Mouse (Mus musculus) hindbrain, embryonic 14.5 days (tissue): ENCODE data around the gene Bank1. TPM values are rescaled to one million over a fixed set of nuclear protein-coding genes. Genes with fewer than 3 reads are reported as not detected.

Source experiments
- ATAC-seq: fragments of 200-750 bp; cut with Nextera tagmentation; 2 replicates; pipeline ENCODE4 v1.8.0; 2017; ENCODE audit warnings: moderate number of reproducible peaks, mild to moderate bottlenecking, moderate TSS enrichment, moderate library complexity; ENCODE audit not compliant: low FRiP score
- DNase-seq: peaks from one replicate; pipeline ENCODE4 v3.0.0-alpha.2; 2015; ENCODE audit warnings: low spot score
- H3K27ac ChIP-seq: fragments of 300-500 bp; sonication (generic); 2 replicates; pipeline ENCODE4 v1.5.1; 2014; ENCODE audit warnings: mild to moderate bottlenecking, moderate library complexity
- H3K27me3 ChIP-seq: fragments of 300-500 bp; sonication (generic); 2 replicates; pipeline ENCODE4 v1.6.1; 2014; ENCODE audit warnings: mild to moderate bottlenecking, low read length, mixed read lengths; ENCODE audit not compliant: control insufficient read depth, insufficient read depth
- H3K36me3 ChIP-seq: fragments of 300-500 bp; sonication (generic); replicated peaks from 2 replicates; pipeline ENCODE4 v1.6.1; 2014; ENCODE audit not compliant: control insufficient read depth, insufficient read depth
- H3K4me1 ChIP-seq: fragments of 300-500 bp; sonication (generic); replicated peaks from 2 replicates; pipeline ENCODE4 v1.6.1; 2014; ENCODE audit warnings: antibody characterized with exemption, low read length, mixed read lengths; ENCODE audit not compliant: control insufficient read depth, insufficient read depth
- H3K4me2 ChIP-seq: fragments of 300-500 bp; sonication (generic); replicated peaks from 2 replicates; pipeline ENCODE4 v1.6.1; 2014; ENCODE audit warnings: mild to moderate bottlenecking, moderate library complexity
- H3K4me3 ChIP-seq: fragments of 300-500 bp; sonication (generic); replicated peaks from 2 replicates; pipeline ENCODE4 v1.5.1; 2014; ENCODE audit warnings: mild to moderate bottlenecking, low read length
- H3K9ac ChIP-seq: fragments of 300-500 bp; sonication (generic); 2 replicates; pipeline ENCODE4 v1.6.1; 2014
- H3K9me3 ChIP-seq: fragments of 300-500 bp; sonication (generic); 2 replicates; pipeline ENCODE4 v1.6.1; 2016; ENCODE audit warnings: low read length; ENCODE audit not compliant: control insufficient read depth
- WGBS: fragments of 180-500 bp; shearing (Covaris S2); extraction: QIAGEN DNeasy Blood & Tissue Kit; methylation state at CpG from one replicate; pipeline ENCODE4 v1.1.7; 2014; 5-methylcytosine and 5-hydroxymethylcytosine counted together
- polyA plus RNA-seq: library from polyadenylated mRNA; unstranded; fragments of >200 nt; fragmentation: Nextera tagmentation; extraction: Ambion mirVana; gene quantifications from 2 replicates; pipeline ENCODE4 v1.2.1, GENCODE M21; 2014

Bank1 gene
- 0.39 and 0.55 TPM in 2 replicates for polyA plus RNA-seq

DNA sequence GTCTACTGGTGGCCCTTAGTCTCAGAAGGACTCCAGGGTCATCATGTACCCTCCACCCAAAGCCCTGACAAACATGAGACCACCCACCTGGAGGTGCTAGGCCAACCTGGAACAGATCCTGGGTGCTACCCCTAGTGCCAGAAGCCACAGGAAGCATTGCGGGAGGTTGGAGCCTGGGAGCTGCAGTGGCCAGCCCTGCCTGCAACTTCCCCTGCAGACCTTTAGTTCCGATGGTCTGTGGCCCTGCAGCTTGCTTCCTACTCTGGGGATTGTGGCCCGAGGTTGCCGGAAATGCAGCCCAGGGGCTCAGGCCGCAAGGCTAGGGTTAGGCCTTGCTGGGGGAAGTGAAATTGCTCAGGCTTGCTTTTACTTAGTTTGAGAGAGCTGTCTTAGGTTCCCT is at the start of gene Bank1:
TSS of gene Bank1 (minus strand) at position 284 of the 400 bp plus-strand sequence.
- no peak for ATAC-seq
- Histone ChIP-seq H3K4me3 (no peak within 1 kb of the TSS), H3K9me3 (no peaks in the 10 kb centered on the region), H3K27ac (no peak within 1 kb of the TSS), H3K36me3 (no peaks in the 10 kb centered on the region), H3K4me2 (no peak within 1 kb of the TSS), H3K4me1 (no peaks in the 10 kb centered on the region), H3K9ac (no peak within 1 kb of the TSS), H3K27me3 (no peaks in the 10 kb centered on the region)
- no peak for DNase-seq
- 81% methylated on average over 5 of the region's 5 CpGs for WGBS

DNA sequence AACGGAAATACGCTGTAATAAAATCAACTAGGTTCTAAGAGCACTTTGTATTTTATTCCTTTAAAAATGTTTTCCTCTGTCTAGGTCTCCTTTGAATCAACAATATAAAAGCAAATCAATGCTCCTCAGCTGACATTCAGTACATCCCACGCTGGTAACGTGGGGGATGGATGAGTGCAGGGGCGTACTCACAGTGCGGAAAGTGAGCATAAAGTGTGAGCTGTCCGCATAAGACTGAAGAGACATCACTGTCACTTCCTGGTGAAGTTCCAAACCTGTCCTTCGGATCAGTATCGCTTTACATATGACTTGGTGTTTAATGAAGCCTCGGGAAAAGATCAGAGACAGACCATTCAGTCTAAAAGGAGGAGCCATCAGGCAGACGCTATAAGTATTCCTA is 44.0 kb upstream of the Bank1 start:
- no peak for ATAC-seq
- no peak for DNase-seq
- WGBS: 68% methylated on average over 11 of the region's 11 CpGs

DNA sequence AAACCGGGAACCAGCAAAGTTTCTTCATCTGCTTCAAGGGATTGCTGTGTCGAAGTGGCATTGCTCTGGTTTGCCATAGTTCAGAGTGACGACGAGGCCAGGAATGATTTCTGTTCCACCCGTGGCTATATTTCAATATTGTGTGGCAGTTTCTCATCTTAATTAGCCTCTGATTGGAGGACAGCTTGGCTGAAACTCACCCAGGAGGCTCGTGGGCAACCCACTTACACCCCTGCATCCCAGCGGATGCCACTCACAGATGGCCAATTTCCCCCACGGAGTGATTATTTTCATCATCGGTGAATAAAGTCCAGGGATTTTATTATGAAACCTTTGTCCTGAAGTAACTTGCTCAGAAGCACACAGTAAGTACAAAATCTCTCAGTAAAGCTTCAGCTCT is 43.6 kb upstream of the Bank1 start:
- Histone ChIP-seq H3K9ac (no peak overlapping the region), H3K27me3 (no peaks in the 10 kb centered on the region), H3K9me3 (no peaks in the 10 kb centered on the region), H3K4me1 (no peaks in the 10 kb centered on the region), H3K27ac (no peak overlapping the region), H3K36me3 (no peaks in the 10 kb centered on the region), H3K4me3 (no peak overlapping the region), H3K4me2 (no peak overlapping the region)
- no peak for DNase-seq
- ATAC-seq: no peak
- 70% methylated on average over 9 of the region's 9 CpGs for WGBS

More for the DNA sequence above, 44.0 kb upstream of the Bank1 start:
- H3K9ac ChIP-seq: no peak overlapping the region
- no peaks in the 10 kb centered on the region for H3K4me1 ChIP-seq
- no peak overlapping the region for H3K4me2 ChIP-seq
- no peak overlapping the region for H3K4me3 ChIP-seq
- no peaks in the 10 kb centered on the region for H3K27me3 ChIP-seq
- no peak overlapping the region for H3K27ac ChIP-seq
- H3K36me3 ChIP-seq: no peaks in the 10 kb centered on the region
- H3K9me3 ChIP-seq: no peaks in the 10 kb centered on the region

DNA sequence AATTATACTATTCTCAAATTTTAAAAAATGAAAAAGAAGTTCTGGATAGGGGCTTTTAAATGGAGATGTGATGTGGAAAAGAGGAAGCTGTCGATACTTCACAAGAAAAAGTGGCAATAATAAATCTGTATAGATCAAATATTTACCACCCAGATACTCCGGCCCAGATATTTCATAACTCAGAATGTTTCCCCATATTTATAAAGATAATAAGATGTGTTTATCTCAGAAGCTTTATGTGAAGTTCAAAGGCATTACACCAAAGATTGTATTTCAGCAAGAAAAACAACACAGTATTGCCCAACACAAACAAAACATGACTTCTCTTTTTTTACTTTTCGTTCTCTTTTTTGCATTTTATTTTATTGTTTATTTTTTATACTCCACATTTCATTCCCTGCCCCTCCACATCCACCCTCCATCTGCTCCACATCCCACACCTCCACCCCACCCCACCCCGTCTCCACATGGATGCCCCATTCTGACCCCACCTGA is 42.7 kb upstream of the Bank1 start:
- Histone ChIP-seq H3K27ac (no peak overlapping the region), H3K9ac (no peak overlapping the region), H3K4me1 (no peaks in the 10 kb centered on the region), H3K4me2 (no peak overlapping the region), H3K27me3 (no peaks in the 10 kb centered on the region), H3K36me3 (no peaks in the 10 kb centered on the region), H3K4me3 (no peak overlapping the region), H3K9me3 (no peaks in the 10 kb centered on the region)
- 88% methylated on average over 4 of the region's 4 CpGs for WGBS
- DNase-seq (no peak), ATAC-seq (no peak)

DNA sequence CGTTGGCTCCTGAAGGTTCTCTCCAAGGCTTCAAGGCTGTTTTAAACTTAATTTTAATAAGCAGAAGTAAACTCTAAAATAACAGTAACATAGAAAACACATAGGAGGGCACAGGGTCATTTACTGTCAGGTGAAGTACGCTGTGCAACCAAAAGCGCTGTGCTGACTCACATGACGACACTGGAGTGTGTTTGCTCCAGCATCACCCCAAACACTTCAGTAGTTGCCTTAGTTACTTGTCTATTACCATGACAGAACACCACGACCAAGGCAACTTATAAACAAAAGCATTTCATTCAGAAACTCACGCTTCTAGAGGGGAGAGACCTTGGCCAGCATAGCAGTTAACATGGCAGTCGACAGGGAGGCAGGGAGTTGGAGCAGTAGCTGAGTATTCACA is 23.8 kb upstream of the Bank1 start:
- no peak overlapping the region for H3K27ac ChIP-seq
- 70% methylated on average over 7 of the region's 7 CpGs for WGBS
- no peak overlapping the region for H3K4me2 ChIP-seq
- H3K4me3 ChIP-seq: no peak overlapping the region
- H3K27me3 ChIP-seq: no peaks in the 10 kb centered on the region
- ATAC-seq (no peak), DNase-seq (no peak)
- no peak overlapping the region for H3K9ac ChIP-seq
- no peaks in the 10 kb centered on the region for H3K9me3 ChIP-seq
- no peaks in the 10 kb centered on the region for H3K4me1 ChIP-seq
- no peaks in the 10 kb centered on the region for H3K36me3 ChIP-seq

DNA sequence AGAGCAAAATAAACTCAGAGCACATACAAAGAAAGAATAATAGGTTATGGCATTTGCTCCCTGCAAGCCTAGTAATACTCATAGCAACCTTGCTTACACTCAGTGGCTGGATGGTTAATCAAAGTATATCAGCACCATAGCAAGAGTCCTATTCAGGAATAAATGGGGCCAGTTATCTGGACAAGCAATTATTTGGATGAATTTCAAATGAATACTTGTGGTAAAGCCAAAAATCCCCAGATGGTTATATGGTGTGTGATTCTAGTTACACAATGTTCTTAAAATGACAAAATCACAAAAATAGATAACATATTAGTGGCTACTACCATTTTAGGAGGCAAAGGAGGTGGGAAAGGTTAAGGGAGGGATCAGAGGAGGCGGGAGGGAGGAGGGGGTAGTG is 22.7 kb upstream of the Bank1 start:
- H3K9ac ChIP-seq: no peak overlapping the region
- no peaks in the 10 kb centered on the region for H3K4me1 ChIP-seq
- WGBS: 68% methylated on average over 1 of the region's 1 CpGs
- DNase-seq (no peak), ATAC-seq (no peak)
- H3K4me3 ChIP-seq: no peak overlapping the region
- H3K4me2 ChIP-seq: no peak overlapping the region
- no peaks in the 10 kb centered on the region for H3K27me3 ChIP-seq
- H3K36me3 ChIP-seq: no peaks in the 10 kb centered on the region
- H3K27ac ChIP-seq: no peak overlapping the region
- H3K9me3 ChIP-seq: no peaks in the 10 kb centered on the region

DNA sequence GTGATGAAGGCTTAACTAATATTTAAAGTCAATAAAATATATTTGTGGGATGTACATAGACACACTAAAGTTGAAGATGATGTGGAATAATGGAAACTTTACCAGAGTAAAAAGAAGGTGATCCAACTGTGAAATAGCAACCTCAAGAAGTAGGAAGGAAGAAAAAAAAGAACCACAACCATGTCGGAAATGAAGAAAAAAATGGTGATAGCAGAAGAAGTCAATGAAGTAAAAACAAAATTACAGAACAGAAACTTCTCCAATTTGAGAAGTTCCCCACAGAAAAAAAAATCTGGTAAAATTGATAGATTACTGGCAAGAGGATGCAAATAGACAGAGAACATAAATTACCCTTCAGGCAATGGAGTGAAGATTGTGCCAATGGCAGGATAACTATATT is 21.4 kb upstream of the Bank1 start:
- Histone ChIP-seq H3K4me3 (no peak overlapping the region), H3K9ac (no peak overlapping the region), H3K4me1 (no peaks in the 10 kb centered on the region), H3K36me3 (no peaks in the 10 kb centered on the region), H3K9me3 (no peaks in the 10 kb centered on the region), H3K4me2 (no peak overlapping the region), H3K27me3 (no peaks in the 10 kb centered on the region), H3K27ac (no peak overlapping the region)
- DNase-seq (no peak), ATAC-seq (no peak)
- WGBS: 90% methylated on average over 1 of the region's 1 CpGs

DNA sequence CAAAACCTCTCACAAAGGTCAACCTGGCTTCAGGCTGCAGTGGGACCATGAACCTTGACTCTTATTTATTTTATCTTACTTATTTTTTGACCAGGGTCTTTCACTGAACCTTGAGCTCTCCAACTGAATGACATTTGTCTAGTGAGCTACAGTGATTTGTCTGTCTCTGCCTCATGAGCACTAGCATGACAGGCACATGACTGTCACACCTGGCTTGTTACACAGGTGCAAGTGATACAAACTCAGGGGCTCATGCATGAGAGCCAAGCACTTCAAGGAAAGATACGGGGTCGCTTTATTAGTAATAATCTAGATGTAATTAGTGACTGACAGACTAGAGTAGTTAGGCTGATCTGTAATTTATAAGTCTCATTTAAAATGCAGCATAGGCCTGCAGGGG is 16.0 kb upstream of the Bank1 start:
- no peak overlapping the region for H3K4me2 ChIP-seq
- DNase-seq: no peak
- H3K9me3 ChIP-seq: no peaks in the 10 kb centered on the region
- H3K27ac ChIP-seq: no peak overlapping the region
- H3K27me3 ChIP-seq: no peaks in the 10 kb centered on the region
- no peak for ATAC-seq
- no peak overlapping the region for H3K9ac ChIP-seq
- 79% methylated on average over 2 of the region's 2 CpGs for WGBS
- H3K36me3 ChIP-seq: no peaks in the 10 kb centered on the region
- H3K4me3 ChIP-seq: no peak overlapping the region
- H3K4me1 ChIP-seq: no peaks in the 10 kb centered on the region

DNA sequence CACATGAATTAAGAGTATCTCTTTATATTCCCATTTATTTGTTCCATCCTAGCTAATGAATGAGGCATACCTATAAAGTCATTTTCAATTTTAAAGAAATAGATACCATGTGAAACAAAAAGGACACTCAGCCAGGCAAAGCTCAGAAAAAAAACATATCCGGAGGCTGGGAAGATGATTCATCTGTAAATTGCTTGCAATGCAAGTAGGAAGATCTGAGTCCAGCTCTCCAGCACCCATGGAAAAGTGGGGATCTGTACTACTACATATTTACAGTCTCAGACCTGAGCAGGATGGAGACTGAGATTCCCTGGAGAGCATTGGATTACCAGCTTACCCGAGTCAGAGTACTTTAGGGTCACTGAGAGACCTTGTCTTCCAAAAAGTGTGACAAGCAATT is 14.0 kb upstream of the Bank1 start:
- no peaks in the 10 kb centered on the region for H3K9me3 ChIP-seq
- H3K4me2 ChIP-seq: no peak overlapping the region
- DNase-seq: no peak
- no peaks in the 10 kb centered on the region for H3K4me1 ChIP-seq
- no peak overlapping the region for H3K9ac ChIP-seq
- H3K27ac ChIP-seq: no peak overlapping the region
- no peak for ATAC-seq
- 84% methylated on average over 2 of the region's 2 CpGs for WGBS
- H3K27me3 ChIP-seq: no peaks in the 10 kb centered on the region
- H3K36me3 ChIP-seq: no peaks in the 10 kb centered on the region
- no peak overlapping the region for H3K4me3 ChIP-seq

DNA sequence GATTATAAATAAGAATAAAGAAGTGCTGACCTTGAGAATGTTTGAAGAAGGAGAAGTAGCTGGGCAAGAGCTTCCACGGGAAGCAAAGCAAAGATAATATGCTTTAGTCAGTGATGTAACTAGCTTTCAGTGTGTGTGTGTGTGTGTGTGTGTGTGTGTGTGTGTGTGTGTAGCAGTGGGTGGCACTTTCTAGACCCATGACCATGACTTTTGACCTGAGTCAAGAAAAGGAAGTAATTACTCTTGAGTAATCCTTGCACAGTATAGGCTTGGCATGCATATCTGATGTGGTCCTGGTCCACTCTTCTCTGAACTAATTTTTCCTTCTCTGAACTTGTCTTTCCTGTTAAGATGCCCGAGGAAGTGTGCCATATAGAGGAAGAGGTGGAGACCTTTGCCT is 5.3 kb upstream of the Bank1 start:
- Histone ChIP-seq H3K4me2 (no peak overlapping the region), H3K4me1 (no peaks in the 10 kb centered on the region), H3K9me3 (no peaks in the 10 kb centered on the region), H3K27me3 (no peaks in the 10 kb centered on the region), H3K36me3 (no peaks in the 10 kb centered on the region), H3K27ac (no peak overlapping the region), H3K9ac (no peak overlapping the region), H3K4me3 (no peak overlapping the region)
- WGBS: 92% methylated on average over 2 of the region's 2 CpGs
- no peak for DNase-seq
- no peak for ATAC-seq
